Mouse (Mus musculus): ENCODE data around the gene Fxyd7. TPM values are rescaled to one million over a fixed set of nuclear protein-coding genes. Genes with fewer than 3 reads are reported as not detected.

Gene Fxyd7
- total and polyA plus RNA-seq, 2 experiments from 2014 or later: 282 to 477 TPM

DNA sequence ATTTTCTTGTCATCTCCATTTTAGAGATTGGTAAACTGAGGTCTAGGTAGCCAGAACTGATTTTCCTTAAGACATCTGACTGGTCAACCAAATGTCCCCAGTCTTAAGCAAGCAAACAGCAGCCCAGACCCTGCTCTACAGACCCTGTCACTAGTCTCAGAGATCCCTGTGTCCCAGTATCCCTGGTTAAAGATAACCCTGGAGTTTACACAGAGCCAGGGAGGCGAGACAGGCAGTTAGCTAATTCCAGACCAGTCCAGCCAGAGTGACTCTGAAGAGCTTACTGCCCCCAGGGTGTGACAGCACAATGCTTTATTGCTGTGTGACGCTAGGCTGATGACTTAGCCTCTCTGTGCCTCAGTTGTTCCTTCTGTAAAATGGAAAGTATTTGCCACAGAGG, 5.8 kb upstream of the Fxyd7 start, which contains the start of gene Fxyd1:
TSS of gene Fxyd1 (minus strand) at position 129 of the 400 bp plus-strand sequence.
- Histone ChIP-seq H3K4me1 (ENCODE audit: insufficient read depth, low read length) (peaks cover 11% of the 10 kb centered on the region; the same call in 1 of the 2 replicates), H3K4me3 (ENCODE audit: low read length) (no peak within 1 kb of the TSS), H3K9me3 (ENCODE audit: low read length) (no peaks in the 10 kb centered on the region), H3K27me3 (ENCODE audit: insufficient read depth, low read length) (no peaks in the 10 kb centered on the region), H3K4me2 (ENCODE audit: low read depth, low read length) (no peak within 1 kb of the TSS), H3K36me3 (ENCODE audit: insufficient read depth, low read length) (no peaks in the 10 kb centered on the region), H3K27ac (no peak within 1 kb of the TSS), H3K9ac (replicated peaks; ENCODE audit: low read length) (no peak within 1 kb of the TSS)
- no peak for ATAC-seq
- WGBS: 73% methylated on average over 2 of the region's 2 CpGs
- no peak for TF ChIP-seq CTCF (IDR thresholded peaks at IDR 0.05; ENCODE audit: low read depth)
- no peak for DNase-seq (ENCODE audit: low spot score)

- DNase-seq (ENCODE audit: low spot score): no peak
- no peak for TF ChIP-seq CTCF (IDR thresholded peaks at IDR 0.05; ENCODE audit: low read depth)
- Histone ChIP-seq H3K4me1 (ENCODE audit: insufficient read depth, low read length) (peaks cover 15% of the 10 kb centered on the region; the same call in 1 of the 2 replicates), H3K27me3 (ENCODE audit: insufficient read depth, low read length) (peaks cover 5% of the 10 kb centered on the region; the same call in 1 of the 2 replicates), H3K9me3 (ENCODE audit: low read length) (no peaks in the 10 kb centered on the region), H3K27ac (no peak overlapping the region), H3K4me3 (ENCODE audit: low read length) (no peak overlapping the region), H3K4me2 (ENCODE audit: low read depth, low read length) (no peak overlapping the region), H3K36me3 (ENCODE audit: insufficient read depth, low read length) (no peaks in the 10 kb centered on the region), H3K9ac (replicated peaks; ENCODE audit: low read length) (no peak overlapping the region)
- 74% methylated on average over 7 of the region's 7 CpGs for WGBS
- no peak for ATAC-seq
Observed at GRCm38 (mm10) chr7:31056448-31056847, 5.2 kb upstream of the Fxyd7 start.

GRCm38 (mm10) chr7:31055883-31056282, 4.6 kb upstream of the Fxyd7 start:
- H3K9ac ChIP-seq (replicated peaks; ENCODE audit: low read length): no peak overlapping the region
- H3K36me3 ChIP-seq (ENCODE audit: insufficient read depth, low read length): no peaks in the 10 kb centered on the region
- H3K9me3 ChIP-seq (ENCODE audit: low read length): no peaks in the 10 kb centered on the region
- H3K4me2 ChIP-seq (ENCODE audit: low read depth, low read length): no peak overlapping the region
- ATAC-seq (no peak), DNase-seq (ENCODE audit: low spot score) (no peak)
- TF ChIP-seq CTCF (IDR thresholded peaks at IDR 0.05; ENCODE audit: low read depth): no peak
- 27% methylated on average over 2 of the region's 4 CpGs for WGBS
- no peak overlapping the region for H3K4me3 ChIP-seq (ENCODE audit: low read length)
- H3K27me3 ChIP-seq (ENCODE audit: insufficient read depth, low read length): peaks cover 11% of the 10 kb centered on the region; the same call in 1 of the 2 replicates
- peaks cover 20% of the 10 kb centered on the region; the same call in 1 of the 2 replicates for H3K4me1 ChIP-seq (ENCODE audit: insufficient read depth, low read length)
- no peak overlapping the region for H3K27ac ChIP-seq

GRCm38 (mm10) chr7:31055354-31055824, 4.1 kb upstream of the Fxyd7 start:
- peak overlapping the region; percentile 35 for H3K4me2 ChIP-seq (ENCODE audit: low read depth, low read length)
- peaks cover 11% of the 10 kb centered on the region; the same call in 1 of the 2 replicates for H3K27me3 ChIP-seq (ENCODE audit: insufficient read depth, low read length)
- DNase-seq (ENCODE audit: low spot score): peak; percentile 67
- H3K9ac ChIP-seq (replicated peaks; ENCODE audit: low read length): no peak overlapping the region
- 0 out of 2 replicates have a peak overlapping the region, but pooled peaks have one; percentile 4 for H3K27ac ChIP-seq
- 13% methylated on average over 10 of the region's 10 CpGs for WGBS
- no peaks in the 10 kb centered on the region for H3K36me3 ChIP-seq (ENCODE audit: insufficient read depth, low read length)
- no peak for TF ChIP-seq CTCF (IDR thresholded peaks at IDR 0.05; ENCODE audit: low read depth)
- peaks cover 20% of the 10 kb centered on the region; the same call in 1 of the 2 replicates for H3K4me1 ChIP-seq (ENCODE audit: insufficient read depth, low read length)
- no peak overlapping the region for H3K4me3 ChIP-seq (ENCODE audit: low read length)
- no peaks in the 10 kb centered on the region for H3K9me3 ChIP-seq (ENCODE audit: low read length)
- peak; percentile 55; the same call in 1 of the 2 replicates for ATAC-seq

- ATAC-seq (no peak), DNase-seq (ENCODE audit: low spot score) (no peak)
- H3K27me3 ChIP-seq (ENCODE audit: insufficient read depth, low read length): peaks cover 11% of the 10 kb centered on the region; the same call in 1 of the 2 replicates
- H3K4me2 ChIP-seq (ENCODE audit: low read depth, low read length): peak overlapping the region; percentile 35; the same call in 1 of the 2 replicates
- WGBS: 41% methylated on average over 11 of the region's 11 CpGs
- H3K9ac ChIP-seq (replicated peaks; ENCODE audit: low read length): no peak overlapping the region
- no peak for TF ChIP-seq CTCF (IDR thresholded peaks at IDR 0.05; ENCODE audit: low read depth)
- H3K4me3 ChIP-seq (ENCODE audit: low read length): no peak overlapping the region
- H3K9me3 ChIP-seq (ENCODE audit: low read length): no peaks in the 10 kb centered on the region
- H3K36me3 ChIP-seq (ENCODE audit: insufficient read depth, low read length): no peaks in the 10 kb centered on the region
- H3K27ac ChIP-seq: 0 out of 2 replicates have a peak overlapping the region, but pooled peaks have one; percentile 4
- H3K4me1 ChIP-seq (ENCODE audit: insufficient read depth, low read length): peaks cover 20% of the 10 kb centered on the region; the same call in 1 of the 2 replicates
Observed at GRCm38 (mm10) chr7:31054661-31055320, 3.5 kb upstream of the Fxyd7 start.

- ATAC-seq: no peak
- Histone ChIP-seq H3K36me3 (ENCODE audit: insufficient read depth, low read length) (no peaks in the 10 kb centered on the region), H3K27me3 (ENCODE audit: insufficient read depth, low read length) (peaks cover 11% of the 10 kb centered on the region; the same call in 1 of the 2 replicates), H3K9me3 (ENCODE audit: low read length) (no peaks in the 10 kb centered on the region), H3K27ac (no peak overlapping the region), H3K9ac (replicated peaks; ENCODE audit: low read length) (no peak overlapping the region), H3K4me3 (ENCODE audit: low read length) (no peak overlapping the region), H3K4me2 (ENCODE audit: low read depth, low read length) (no peak overlapping the region), H3K4me1 (ENCODE audit: insufficient read depth, low read length) (peaks cover 22% of the 10 kb centered on the region; the same call in 1 of the 2 replicates)
- no peak for DNase-seq (ENCODE audit: low spot score)
- 29% methylated on average over 10 of the region's 10 CpGs for WGBS
- TF ChIP-seq CTCF (IDR thresholded peaks at IDR 0.05; ENCODE audit: low read depth): no peak
Observed at GRCm38 (mm10) chr7:31053882-31054447, 2.7 kb upstream of the Fxyd7 start.

Data from hindbrain, postnatal 0 days (tissue).